Mouse (Mus musculus) stomach, embryonic 15.5 days (tissue): ENCODE results near the gene Fam161a. TPM values are rescaled to one million over a fixed set of nuclear protein-coding genes. Genes with fewer than 3 reads are reported as not detected.

Source experiments
- ATAC-seq: fragments of 200-750 bp; cut with Nextera tagmentation; 2 replicates; pipeline ENCODE4 v1.8.0; 2017; ENCODE audit warnings: low read depth, moderate number of reproducible peaks, moderate TSS enrichment; ENCODE audit not compliant: insufficient read depth, low FRiP score
- H3K27ac ChIP-seq: fragments of 300-500 bp; sonication (generic); 2 replicates; pipeline ENCODE4 v1.5.1; 2015; ENCODE audit warnings: mild to moderate bottlenecking, inconsistent platforms
- H3K27me3 ChIP-seq: fragments of 300-500 bp; sonication (generic); replicated peaks from 2 replicates; pipeline ENCODE4 v1.6.1; 2015; ENCODE audit warnings: inconsistent platforms
- H3K36me3 ChIP-seq: fragments of 300-500 bp; sonication (generic); 2 replicates; pipeline ENCODE4 v1.6.1; 2015; ENCODE audit warnings: inconsistent platforms
- H3K4me1 ChIP-seq: fragments of 300-500 bp; sonication (generic); 2 replicates; pipeline ENCODE4 v1.6.1; 2015; ENCODE audit warnings: inconsistent platforms
- H3K4me2 ChIP-seq: fragments of 300-500 bp; sonication (generic); 2 replicates; pipeline ENCODE4 v1.6.1; 2015; ENCODE audit warnings: mild to moderate bottlenecking, inconsistent platforms
- H3K4me3 ChIP-seq: fragments of 300-500 bp; sonication (generic); replicated peaks from 2 replicates; pipeline ENCODE4 v1.5.1; 2015; ENCODE audit warnings: inconsistent platforms
- H3K9ac ChIP-seq: fragments of 300-500 bp; sonication (generic); 2 replicates; pipeline ENCODE4 v1.6.1; 2015; ENCODE audit warnings: inconsistent platforms
- H3K9me3 ChIP-seq: fragments of 300-500 bp; sonication (generic); 2 replicates; pipeline ENCODE4 v1.6.1; 2016; ENCODE audit warnings: inconsistent platforms
- WGBS: fragments of 180-500 bp; shearing (Covaris S2); methylation state at CpG from one replicate; pipeline ENCODE4 v1.1.7; 2015; 5-methylcytosine and 5-hydroxymethylcytosine counted together
- polyA plus RNA-seq: library from polyadenylated mRNA; unstranded; fragments of >200 nt; fragmentation: Nextera tagmentation; extraction: Ambion mirVana; gene quantifications from 2 replicates; pipeline ENCODE4 v1.2.1, GENCODE M21; 2015

Gene Fam161a
- polyA plus RNA-seq, 1 experiment from 2014 or later, result 4.0 TPM

GRCm38 (mm10) chr11:22978711-22979110, 28.6 kb upstream of the Fam161a start:
- WGBS, result 52% methylated on average over 1 of the region's 1 CpGs
- no peak for ATAC-seq
- H3K4me2 ChIP-seq, result no peak overlapping the region

GRCm38 (mm10) chr11:22979221-22979620, 28.1 kb upstream of the Fam161a start:
- Histone ChIP-seq H3K4me1 (peaks cover 13% of the 10 kb centered on the region), H3K9me3 (no peaks in the 10 kb centered on the region), H3K4me3 (no peak overlapping the region), H3K9ac (no peak overlapping the region), H3K4me2 (no peak overlapping the region), H3K36me3 (0 out of 2 replicates have a peak, but pooled peaks cover 4% of the 10 kb centered on the region), H3K27ac (no peak overlapping the region), H3K27me3 (no peaks in the 10 kb centered on the region)
- no peak for ATAC-seq
- 73% methylated on average over 1 of the region's 1 CpGs for WGBS

More at GRCm38 (mm10) chr11:22978711-22979110, 28.6 kb upstream of the Fam161a start:
- H3K27ac ChIP-seq, result no peak overlapping the region
- no peak overlapping the region for H3K4me3 ChIP-seq
- H3K9me3 ChIP-seq, result no peaks in the 10 kb centered on the region
- peaks cover 7% of the 10 kb centered on the region; the same call in 1 of the 2 replicates for H3K36me3 ChIP-seq
- no peak overlapping the region for H3K9ac ChIP-seq
- H3K4me1 ChIP-seq, result peaks cover 16% of the 10 kb centered on the region
- no peaks in the 10 kb centered on the region for H3K27me3 ChIP-seq

- Histone ChIP-seq H3K27me3 (no peaks in the 10 kb centered on the region), H3K4me2 (peak overlapping the region; percentile 78), H3K9ac (peak overlapping the region; percentile 63; the same call in 1 of the 2 replicates), H3K36me3 (0 out of 2 replicates have a peak, but pooled peaks cover 4% of the 10 kb centered on the region), H3K4me1 (peaks cover 9% of the 10 kb centered on the region), H3K27ac (no peak overlapping the region; the same call in 1 of the 2 replicates), H3K9me3 (no peaks in the 10 kb centered on the region), H3K4me3 (peak overlapping the region; percentile 85)
- WGBS, result 42% methylated on average over 4 of the region's 4 CpGs
- ATAC-seq, result no peak
Observed at GRCm38 (mm10) chr11:22981041-22981440, 26.3 kb upstream of the Fam161a start.

GRCm38 (mm10) chr11:22981543-22981950, 25.8 kb upstream of the Fam161a start:
- H3K27me3 ChIP-seq, result no peaks in the 10 kb centered on the region
- H3K4me2 ChIP-seq, result peak overlapping the region; percentile 78
- peak overlapping the region; percentile 63 for H3K9ac ChIP-seq
- no peaks in the 10 kb centered on the region for H3K9me3 ChIP-seq
- H3K27ac ChIP-seq, result peak overlapping the region; percentile 99
- peak; percentile 10; the same call in 1 of the 2 replicates for ATAC-seq
- 0 out of 2 replicates have a peak, but pooled peaks cover 4% of the 10 kb centered on the region for H3K36me3 ChIP-seq
- WGBS, result 2% methylated on average over 12 of the region's 12 CpGs
- H3K4me1 ChIP-seq, result peaks cover 9% of the 10 kb centered on the region
- H3K4me3 ChIP-seq, result peak overlapping the region; percentile 85

- 3% methylated on average over 42 of the region's 42 CpGs for WGBS
- Histone ChIP-seq H3K27ac (peak within 1 kb of the TSS; percentile 99), H3K9me3 (no peaks in the 10 kb centered on the region), H3K4me2 (peak within 1 kb of the TSS; percentile 78), H3K4me3 (peak within 1 kb of the TSS; percentile 85), H3K27me3 (no peaks in the 10 kb centered on the region), H3K4me1 (peaks cover 9% of the 10 kb centered on the region), H3K36me3 (0 out of 2 replicates have a peak, but pooled peaks cover 4% of the 10 kb centered on the region), H3K9ac (peak within 1 kb of the TSS; percentile 63)
- ATAC-seq, result peak; percentile 91
Observed at GRCm38 (mm10) chr11:22981984-22982757, 25.2 kb upstream of the Fam161a start, which contains the start of the genes Gm28048 and Commd1. TSS of gene Gm28048 (minus strand) at chr11:22982090. TSS of gene Commd1 (minus strand) at chr11:22982382.

GRCm38 (mm10) chr11:22982846-22983245, 24.5 kb upstream of the Fam161a start:
- Histone ChIP-seq H3K4me3 (no peak overlapping the region), H3K9ac (no peak overlapping the region), H3K4me2 (no peak overlapping the region), H3K36me3 (no peaks in the 10 kb centered on the region), H3K27me3 (no peaks in the 10 kb centered on the region), H3K9me3 (no peaks in the 10 kb centered on the region), H3K27ac (no peak overlapping the region), H3K4me1 (peaks cover 9% of the 10 kb centered on the region)
- WGBS, result 76% methylated on average over 6 of the region's 6 CpGs
- ATAC-seq, result no peak

- 65% methylated on average over 3 of the region's 3 CpGs for WGBS
- peaks cover 8% of the 10 kb centered on the region for H3K4me1 ChIP-seq
- no peak overlapping the region for H3K4me2 ChIP-seq
- H3K27me3 ChIP-seq, result no peaks in the 10 kb centered on the region
- no peak for ATAC-seq
- no peak overlapping the region for H3K4me3 ChIP-seq
- H3K27ac ChIP-seq, result no peak overlapping the region
- no peaks in the 10 kb centered on the region for H3K36me3 ChIP-seq
- H3K9me3 ChIP-seq, result no peaks in the 10 kb centered on the region
- no peak overlapping the region for H3K9ac ChIP-seq
Observed at GRCm38 (mm10) chr11:22985510-22985909, 21.8 kb upstream of the Fam161a start.

- Histone ChIP-seq H3K36me3 (0 out of 2 replicates have a peak, but pooled peaks cover 3% of the 10 kb centered on the region), H3K27ac (no peak overlapping the region), H3K4me1 (peaks cover 8% of the 10 kb centered on the region), H3K9ac (no peak overlapping the region), H3K4me3 (no peak overlapping the region), H3K4me2 (no peak overlapping the region), H3K27me3 (no peaks in the 10 kb centered on the region), H3K9me3 (no peaks in the 10 kb centered on the region)
- 35% methylated on average over 2 of the region's 2 CpGs for whole genome bisulfite sequencing
- no peak for ATAC-seq
Observed at GRCm38 (mm10) chr11:22987357-22987756, 20.0 kb upstream of the Fam161a start.

GRCm38 (mm10) chr11:22989786-22990185, 17.5 kb upstream of the Fam161a start:
- no peak for ATAC-seq
- peaks cover 10% of the 10 kb centered on the region for H3K36me3 ChIP-seq
- H3K27me3 ChIP-seq, result no peaks in the 10 kb centered on the region
- H3K4me3 ChIP-seq, result peak overlapping the region; percentile 88
- no peaks in the 10 kb centered on the region for H3K9me3 ChIP-seq
- H3K4me2 ChIP-seq, result peak overlapping the region; percentile 86
- peak overlapping the region; percentile 89 for H3K27ac ChIP-seq
- 34% methylated on average over 1 of the region's 1 CpGs for WGBS
- H3K4me1 ChIP-seq, result peaks cover 8% of the 10 kb centered on the region
- no peak overlapping the region for H3K9ac ChIP-seq

- peak; percentile 97 for ATAC-seq
Observed at GRCm38 (mm10) chr11:22990393-22991126, 16.8 kb upstream of the Fam161a start, which contains the start of gene Cct4. TSS of gene Cct4 (plus strand) at chr11:22990519.

GRCm38 (mm10) chr11:22991218-22991835, 16.0 kb upstream of the Fam161a start:
- peaks cover 19% of the 10 kb centered on the region for H3K36me3 ChIP-seq
- 6% methylated on average over 14 of the region's 14 CpGs for WGBS
- H3K27ac ChIP-seq, result no peak overlapping the region

More at GRCm38 (mm10) chr11:22990393-22991126, 16.8 kb upstream of the Fam161a start, which contains the start of gene Cct4:
- peaks cover 14% of the 10 kb centered on the region for H3K36me3 ChIP-seq
- H3K9me3 ChIP-seq, result no peaks in the 10 kb centered on the region
- H3K27me3 ChIP-seq, result no peaks in the 10 kb centered on the region
- H3K4me1 ChIP-seq, result peaks cover 8% of the 10 kb centered on the region
- peak within 1 kb of the TSS; percentile 88 for H3K4me3 ChIP-seq
- under 1% methylated on average over 66 of the region's 66 CpGs for WGBS
- peak within 1 kb of the TSS; percentile 86 for H3K4me2 ChIP-seq
- H3K9ac ChIP-seq, result peak within 1 kb of the TSS; percentile 85
- H3K27ac ChIP-seq, result peak within 1 kb of the TSS; percentile 89

More at GRCm38 (mm10) chr11:22991218-22991835, 16.0 kb upstream of the Fam161a start:
- H3K4me1 ChIP-seq, result peaks cover 8% of the 10 kb centered on the region
- H3K9me3 ChIP-seq, result no peaks in the 10 kb centered on the region
- H3K4me3 ChIP-seq, result peak overlapping the region; percentile 88
- peak overlapping the region; percentile 86 for H3K4me2 ChIP-seq
- peak overlapping the region; percentile 85 for H3K9ac ChIP-seq
- H3K27me3 ChIP-seq, result no peaks in the 10 kb centered on the region
- no peak for ATAC-seq
